Mouse (Mus musculus) limb, embryonic 12.5 days (tissue): ENCODE results near the gene Tfeb. TPM values are rescaled to one million over a fixed set of nuclear protein-coding genes. Genes with fewer than 3 reads are reported as not detected.

Experiments used
- ATAC-seq: fragments of 200-750 bp; cut with Nextera tagmentation; 2 replicates; pipeline ENCODE4 v1.8.0; 2017; ENCODE audit warnings: low read depth, moderate TSS enrichment; ENCODE audit not compliant: insufficient number of reproducible peaks, insufficient read depth, low FRiP score, low TSS enrichment
- H3K27ac ChIP-seq: fragments of 300-500 bp; sonication (generic); 2 replicates; pipeline ENCODE4 v1.5.1; 2016; ENCODE audit warnings: mild to moderate bottlenecking, moderate library complexity
- H3K27me3 ChIP-seq: fragments of 300-500 bp; sonication (generic); 2 replicates; pipeline ENCODE4 v1.6.1; 2016; ENCODE audit warnings: mild to moderate bottlenecking, moderate library complexity
- H3K36me3 ChIP-seq: fragments of 300-500 bp; sonication (generic); 2 replicates; pipeline ENCODE4 v1.6.1; 2016; ENCODE audit warnings: mild to moderate bottlenecking, moderate library complexity
- H3K4me1 ChIP-seq: fragments of 300-500 bp; sonication (generic); replicated peaks from 2 replicates; pipeline ENCODE4 v1.6.1; 2016
- H3K4me2 ChIP-seq: fragments of 300-500 bp; sonication (generic); 2 replicates; pipeline ENCODE4 v1.6.1; 2016; ENCODE audit warnings: mild to moderate bottlenecking, moderate library complexity
- H3K4me3 ChIP-seq: fragments of 300-500 bp; sonication (generic); replicated peaks from 2 replicates; pipeline ENCODE4 v1.5.1; 2016; ENCODE audit warnings: mild to moderate bottlenecking
- H3K9ac ChIP-seq: fragments of 300-500 bp; sonication (generic); replicated peaks from 2 replicates; pipeline ENCODE4 v1.6.1; 2016; ENCODE audit warnings: mild to moderate bottlenecking, moderate library complexity
- H3K9me3 ChIP-seq: fragments of 300-500 bp; sonication (generic); 2 replicates; pipeline ENCODE4 v1.6.1; 2016; ENCODE audit warnings: mild to moderate bottlenecking, moderate library complexity
- WGBS: fragments of 180-500 bp; shearing (Covaris S2); methylation state at CpG from one replicate; pipeline ENCODE4 v1.1.7; 2016; 5-methylcytosine and 5-hydroxymethylcytosine counted together
- polyA plus RNA-seq: library from polyadenylated mRNA; unstranded; fragments of >200 nt; fragmentation: Nextera tagmentation; extraction: Ambion mirVana; gene quantifications from 2 replicates; pipeline ENCODE4 v1.2.1, GENCODE M21; 2016

Tfeb gene
- polyA plus RNA-seq, 1 experiment from 2014 or later: 8.8 TPM

DNA sequence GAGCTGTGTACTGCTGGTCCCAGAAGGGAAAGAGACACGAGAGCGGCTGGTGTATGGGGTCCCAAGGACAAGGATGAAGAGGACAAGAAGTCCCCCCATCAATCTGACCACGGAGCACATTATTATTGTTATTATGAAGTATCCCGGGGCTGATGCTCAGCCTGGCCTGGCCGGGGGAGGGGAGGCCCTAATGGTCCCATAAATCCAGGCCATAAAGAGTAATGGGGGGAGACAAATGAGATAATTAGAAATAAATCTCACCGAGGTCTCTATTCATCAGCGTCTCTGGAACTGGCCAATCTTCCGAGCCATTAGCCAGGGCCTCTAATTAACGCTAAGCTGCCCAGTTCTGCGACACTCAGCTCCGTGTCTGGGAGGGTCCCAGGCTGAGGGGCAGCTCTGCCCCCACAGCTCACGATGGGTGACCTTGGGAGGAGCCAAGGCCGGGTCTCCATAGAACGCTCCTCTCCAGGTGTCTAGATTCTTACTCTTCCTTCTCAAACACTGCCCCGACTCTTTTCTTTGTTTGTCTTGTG is 74.5 kb downstream of the Tfeb start:
- Histone ChIP-seq H3K4me2 (no peak overlapping the region), H3K36me3 (peaks cover 23% of the 10 kb centered on the region), H3K27me3 (no peaks in the 10 kb centered on the region; the same call in 1 of the 2 replicates), H3K4me3 (no peak overlapping the region), H3K27ac (no peak overlapping the region), H3K9ac (no peak overlapping the region), H3K4me1 (peaks cover 53% of the 10 kb centered on the region), H3K9me3 (no peaks in the 10 kb centered on the region)
- ATAC-seq: no peak
- WGBS: 24% methylated on average over 15 of the region's 15 CpGs

DNA sequence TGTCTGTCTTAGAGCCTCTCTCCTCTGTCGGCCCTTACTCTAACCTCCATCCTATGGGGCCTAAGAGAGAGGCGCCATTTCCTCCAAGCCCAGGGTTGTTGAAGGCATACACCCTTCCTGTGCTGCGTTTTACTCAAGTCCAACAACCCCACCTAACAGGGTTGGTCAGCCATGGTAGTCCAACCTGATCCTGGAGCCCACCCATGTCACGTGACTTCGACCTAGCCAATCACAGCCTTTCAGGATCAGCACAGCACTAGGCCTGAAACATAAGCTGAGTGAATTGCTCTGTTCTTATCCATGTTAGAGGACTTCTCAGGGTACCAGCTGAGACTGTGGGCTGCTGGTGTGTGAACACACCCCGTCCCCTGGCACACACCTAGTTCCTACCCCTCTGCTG is 75.4 kb downstream of the Tfeb start:
- H3K4me3 ChIP-seq: no peak overlapping the region
- H3K27me3 ChIP-seq: no peaks in the 10 kb centered on the region; the same call in 1 of the 2 replicates
- ATAC-seq: no peak
- peaks cover 54% of the 10 kb centered on the region for H3K4me1 ChIP-seq
- H3K9ac ChIP-seq: no peak overlapping the region
- peaks cover 29% of the 10 kb centered on the region for H3K36me3 ChIP-seq
- 86% methylated on average over 6 of the region's 6 CpGs for WGBS
- H3K9me3 ChIP-seq: no peaks in the 10 kb centered on the region
- no peak overlapping the region for H3K27ac ChIP-seq
- H3K4me2 ChIP-seq: no peak overlapping the region

DNA sequence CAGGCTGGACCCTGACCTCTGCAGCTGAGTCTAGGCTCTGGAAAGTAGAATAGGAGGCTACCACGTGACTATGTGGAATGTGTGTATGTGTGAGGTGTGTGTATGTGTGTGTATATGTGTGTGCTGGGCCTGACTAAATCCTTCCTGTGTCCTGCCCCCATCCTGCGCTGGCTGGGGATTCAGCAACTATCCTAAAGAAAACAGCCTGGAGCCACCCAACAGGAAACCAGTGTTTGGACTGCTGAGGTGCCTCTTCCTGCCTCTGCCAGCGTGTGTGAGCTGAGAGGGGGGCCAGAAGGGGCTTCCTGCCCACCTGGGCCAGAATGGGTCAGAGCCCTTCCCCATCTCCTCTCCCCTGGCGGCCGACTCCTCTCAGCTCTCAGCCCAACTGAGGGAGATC is 76.8 kb downstream of the Tfeb start:
- ATAC-seq: no peak
- Histone ChIP-seq H3K27ac (peak overlapping the region; percentile 51), H3K4me1 (peaks cover 54% of the 10 kb centered on the region), H3K9me3 (no peaks in the 10 kb centered on the region), H3K9ac (no peak overlapping the region), H3K4me2 (no peak overlapping the region), H3K36me3 (peaks cover 43% of the 10 kb centered on the region), H3K27me3 (no peaks in the 10 kb centered on the region; the same call in 1 of the 2 replicates), H3K4me3 (no peak overlapping the region)
- WGBS: 37% methylated on average over 5 of the region's 5 CpGs

DNA sequence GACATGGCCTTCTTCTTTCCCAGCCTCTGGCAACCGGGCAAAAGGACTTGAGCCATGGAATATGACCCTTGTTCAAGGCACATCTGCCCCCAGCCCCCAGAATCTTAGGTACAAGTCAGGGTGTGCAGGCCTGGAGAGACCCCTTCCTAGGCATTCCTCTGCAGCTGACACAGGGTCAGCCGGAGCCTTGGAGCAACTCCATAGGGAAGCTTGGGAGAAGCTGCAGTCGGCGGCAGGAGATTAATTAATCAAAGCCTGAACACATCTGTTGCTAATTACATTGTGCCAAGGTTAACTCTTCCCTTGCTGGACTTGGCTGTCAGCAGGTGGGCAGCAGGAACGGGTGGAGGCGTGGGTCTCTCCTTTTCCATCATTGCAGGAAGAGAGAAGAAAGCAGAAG is 77.7 kb downstream of the Tfeb start:
- Histone ChIP-seq H3K27ac (peak overlapping the region; percentile 51), H3K9ac (no peak overlapping the region), H3K36me3 (peaks cover 52% of the 10 kb centered on the region), H3K4me2 (no peak overlapping the region), H3K27me3 (no peaks in the 10 kb centered on the region), H3K9me3 (no peaks in the 10 kb centered on the region), H3K4me3 (no peak overlapping the region), H3K4me1 (peaks cover 54% of the 10 kb centered on the region)
- no peak for ATAC-seq
- 7% methylated on average over 6 of the region's 6 CpGs for WGBS

DNA sequence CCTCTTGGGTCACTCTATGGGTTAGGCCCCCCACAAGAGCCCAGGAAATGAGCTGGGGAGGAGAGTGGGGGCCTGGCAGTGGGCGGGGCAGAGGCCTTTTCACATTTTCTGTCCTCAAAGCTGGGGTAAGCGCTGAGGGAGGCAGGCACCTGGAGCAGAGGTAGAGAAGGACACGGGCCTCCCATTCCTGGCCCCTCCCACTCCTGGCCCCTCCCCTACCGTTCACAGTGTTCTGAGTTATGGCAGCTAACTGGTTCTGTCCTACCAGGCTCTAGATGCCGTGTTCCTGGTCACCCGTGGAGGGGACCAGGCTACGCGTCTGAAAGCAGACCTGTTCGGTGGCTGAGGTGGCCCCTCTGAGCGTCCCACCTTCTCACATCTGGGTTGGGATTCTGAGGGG is 78.6 kb downstream of the Tfeb start:
- Histone ChIP-seq H3K4me2 (no peak overlapping the region), H3K27me3 (no peaks in the 10 kb centered on the region), H3K36me3 (peaks cover 62% of the 10 kb centered on the region), H3K4me1 (peaks cover 59% of the 10 kb centered on the region), H3K4me3 (no peak overlapping the region), H3K27ac (peak overlapping the region; percentile 54; the same call in 1 of the 2 replicates), H3K9me3 (no peaks in the 10 kb centered on the region), H3K9ac (no peak overlapping the region)
- ATAC-seq: no peak
- WGBS: 24% methylated on average over 10 of the region's 10 CpGs

DNA sequence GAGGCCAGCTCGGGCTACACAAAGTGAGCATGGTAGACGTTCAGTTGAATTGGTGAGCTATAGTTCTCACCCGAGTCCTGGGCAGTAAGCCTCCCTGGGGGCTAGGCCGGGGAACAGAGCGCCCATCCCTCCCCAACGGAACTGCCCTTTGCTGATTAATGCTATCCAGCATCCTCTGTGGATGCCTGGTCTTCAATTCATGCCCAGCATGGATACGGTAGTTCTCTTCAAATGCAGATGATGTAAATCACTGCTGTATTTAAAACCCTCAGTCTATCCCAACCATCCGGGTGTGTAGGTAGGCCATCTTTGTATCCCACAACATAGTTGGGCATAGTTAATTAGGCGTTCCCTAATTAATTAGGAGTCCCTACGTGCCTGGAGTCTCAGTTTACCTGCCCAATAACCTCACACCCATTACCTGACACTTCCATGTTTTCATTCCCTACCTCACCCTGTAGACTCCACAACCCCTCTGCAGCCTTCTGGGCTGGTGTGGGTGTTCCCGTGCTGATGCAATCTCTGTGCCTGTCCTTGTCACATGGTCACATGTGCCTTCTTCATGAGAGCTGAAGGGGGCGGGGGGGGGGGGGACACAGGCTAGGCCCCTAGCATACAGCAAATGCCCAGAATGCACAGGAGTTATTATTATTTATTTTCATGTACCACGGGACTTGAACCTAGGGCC is 81.4 kb downstream of the Tfeb start:
- ATAC-seq: no peak
- Histone ChIP-seq H3K27ac (no peak overlapping the region), H3K9ac (no peak overlapping the region), H3K4me2 (no peak overlapping the region), H3K9me3 (no peaks in the 10 kb centered on the region), H3K27me3 (no peaks in the 10 kb centered on the region), H3K36me3 (peaks cover 88% of the 10 kb centered on the region), H3K4me3 (no peak overlapping the region), H3K4me1 (peaks cover 63% of the 10 kb centered on the region)
- 86% methylated on average over 13 of the region's 13 CpGs for WGBS

DNA sequence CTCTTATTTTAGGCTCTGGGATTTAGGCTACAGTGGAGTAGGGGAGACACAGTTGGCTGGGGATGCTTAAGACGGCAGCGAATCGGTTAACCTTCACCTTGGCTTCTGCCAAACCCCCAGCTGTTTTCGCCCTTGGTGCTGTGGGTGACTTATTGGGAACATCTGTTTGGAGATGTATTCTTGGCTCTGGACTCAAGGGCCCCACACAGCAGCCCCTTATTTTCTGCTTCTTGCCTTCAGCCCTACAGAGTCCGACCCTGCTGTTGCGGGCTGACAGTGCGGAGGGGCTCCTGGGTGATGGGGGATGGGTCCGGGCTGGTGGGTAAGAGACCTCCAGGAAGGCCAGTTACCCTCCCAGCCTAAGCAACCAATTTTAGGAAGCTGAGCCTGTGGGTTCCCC is 84.5 kb downstream of the Tfeb start:
- Histone ChIP-seq H3K27ac (no peak overlapping the region), H3K9ac (0 out of 2 replicates have a peak overlapping the region, but pooled peaks have one; percentile 27), H3K4me1 (peaks cover 41% of the 10 kb centered on the region), H3K4me3 (no peak overlapping the region), H3K9me3 (no peaks in the 10 kb centered on the region), H3K27me3 (no peaks in the 10 kb centered on the region), H3K36me3 (peaks cover 89% of the 10 kb centered on the region), H3K4me2 (no peak overlapping the region)
- 49% methylated on average over 8 of the region's 8 CpGs for WGBS
- ATAC-seq: no peak

DNA sequence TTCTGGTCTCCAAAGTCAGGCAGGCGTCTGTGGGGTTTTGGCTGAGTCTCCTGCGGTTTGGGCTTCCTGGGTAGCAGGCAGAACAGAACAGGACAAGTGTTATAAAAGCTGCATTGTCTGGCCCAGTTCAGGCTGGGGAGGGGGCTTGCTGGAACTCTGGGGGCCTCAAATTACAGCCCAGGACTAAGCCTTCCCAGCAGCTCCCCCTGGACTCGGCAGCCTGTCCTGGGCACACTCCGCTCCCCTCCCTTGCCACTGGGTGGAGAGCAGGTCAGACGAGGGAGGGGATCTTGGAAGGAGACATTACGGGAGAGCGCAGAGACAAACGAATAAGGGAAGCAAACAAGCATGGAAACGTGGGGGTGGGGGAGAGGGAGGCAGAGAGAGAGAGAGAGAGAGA is 94.3 kb downstream of the Tfeb start:
- Histone ChIP-seq H3K36me3 (peaks cover 41% of the 10 kb centered on the region), H3K4me2 (peak overlapping the region; percentile 88), H3K9me3 (peaks cover 6% of the 10 kb centered on the region; the same call in 1 of the 2 replicates), H3K4me1 (peaks cover 51% of the 10 kb centered on the region), H3K4me3 (peak overlapping the region; percentile 87), H3K27me3 (peaks cover 26% of the 10 kb centered on the region), H3K9ac (peak overlapping the region; percentile 89), H3K27ac (peak overlapping the region; percentile 92)
- WGBS: 4% methylated on average over 9 of the region's 9 CpGs
- peak; percentile 44; the same call in 1 of the 2 replicates for ATAC-seq

DNA sequence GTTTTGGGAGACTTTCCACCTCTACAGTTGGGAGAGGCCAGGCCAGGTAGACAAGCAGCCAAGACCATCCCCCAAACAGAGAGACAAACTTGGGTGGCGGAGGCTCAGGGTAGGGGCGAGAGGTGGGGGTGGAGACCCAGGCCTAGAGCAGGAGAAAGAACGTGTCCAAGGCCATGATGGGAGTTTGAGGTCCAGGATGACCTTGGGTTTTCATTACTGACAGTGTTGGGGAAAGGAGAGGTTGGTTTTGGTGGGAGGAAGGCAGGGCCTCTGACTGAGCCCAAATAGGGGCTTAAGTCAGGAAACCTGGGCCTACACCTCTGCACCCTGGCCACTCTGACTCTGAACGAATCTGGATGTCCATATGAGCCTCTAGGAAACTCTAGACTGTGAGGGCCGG is 94.9 kb downstream of the Tfeb start:
- peaks cover 51% of the 10 kb centered on the region for H3K4me1 ChIP-seq
- H3K4me2 ChIP-seq: peak overlapping the region; percentile 88
- H3K36me3 ChIP-seq: peaks cover 39% of the 10 kb centered on the region
- peak overlapping the region; percentile 92 for H3K27ac ChIP-seq
- peak overlapping the region; percentile 87 for H3K4me3 ChIP-seq
- peak overlapping the region; percentile 89 for H3K9ac ChIP-seq
- peaks cover 5% of the 10 kb centered on the region; the same call in 1 of the 2 replicates for H3K9me3 ChIP-seq
- ATAC-seq: no peak
- H3K27me3 ChIP-seq: peaks cover 26% of the 10 kb centered on the region
- WGBS: 33% methylated on average over 5 of the region's 5 CpGs

DNA sequence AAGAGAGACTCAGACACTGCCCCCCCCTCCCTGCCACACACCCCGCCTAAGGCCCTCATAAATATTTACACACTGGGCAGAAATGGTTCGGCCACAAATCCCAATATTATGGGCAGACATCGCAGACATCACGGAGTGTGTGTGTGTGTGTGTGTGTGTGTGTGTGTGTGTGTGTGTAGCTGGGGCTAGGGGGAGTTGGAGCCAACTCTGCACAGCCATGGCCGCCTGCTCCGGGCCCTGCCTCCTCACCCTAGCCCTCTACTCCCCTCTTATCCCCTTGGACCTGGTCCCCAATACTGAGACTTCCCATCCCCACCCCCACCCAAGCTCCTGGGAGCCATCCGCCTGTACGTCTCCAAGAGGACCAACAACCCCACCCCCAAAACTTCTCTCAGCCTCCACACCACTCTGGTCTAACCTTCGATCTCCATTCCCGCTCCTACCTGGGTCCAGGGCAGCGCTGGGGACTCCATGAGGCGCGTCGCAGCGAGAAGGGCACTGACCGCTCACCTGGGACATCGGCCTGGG is 95.7 kb downstream of the Tfeb start:
- ATAC-seq: peak; percentile 71; the same call in 1 of the 2 replicates
- H3K27me3 ChIP-seq: peaks cover 26% of the 10 kb centered on the region
- no peaks in the 10 kb centered on the region for H3K9me3 ChIP-seq
- H3K27ac ChIP-seq: peak overlapping the region; percentile 92
- peak overlapping the region; percentile 89 for H3K9ac ChIP-seq
- H3K4me3 ChIP-seq: peak overlapping the region; percentile 87
- H3K4me1 ChIP-seq: peaks cover 55% of the 10 kb centered on the region
- peaks cover 31% of the 10 kb centered on the region for H3K36me3 ChIP-seq
- peak overlapping the region; percentile 88 for H3K4me2 ChIP-seq
- WGBS: 2% methylated on average over 17 of the region's 17 CpGs

DNA sequence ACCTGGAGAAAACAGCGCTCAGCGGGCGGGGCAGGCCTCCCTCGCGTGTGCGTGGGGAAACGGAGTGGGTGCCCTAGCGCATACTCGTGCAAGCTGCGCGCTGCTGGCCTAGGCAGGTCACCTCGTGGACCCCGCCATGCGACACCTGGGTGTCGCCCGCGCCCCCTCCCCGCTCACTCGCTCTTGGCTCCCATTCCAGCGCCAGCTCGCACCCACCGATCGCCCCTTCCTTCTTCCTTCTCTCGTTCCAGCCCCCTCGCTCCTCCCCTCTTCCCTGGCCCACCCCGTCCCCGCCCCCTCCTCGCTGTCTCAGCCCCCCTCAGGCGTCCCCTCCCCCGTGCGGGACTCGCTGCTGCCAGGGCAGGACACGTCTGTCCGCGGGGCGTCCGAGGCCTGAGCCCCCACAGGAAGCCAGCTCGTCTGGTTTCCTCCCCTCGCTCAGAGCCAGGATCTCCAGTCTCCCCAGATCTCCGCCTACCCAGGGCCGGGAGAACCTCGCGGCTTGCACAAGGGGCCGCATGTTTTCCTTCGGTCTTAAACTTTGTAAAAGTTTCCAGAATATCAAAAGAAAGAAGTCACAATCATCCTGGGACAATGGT is 96.3 kb downstream of the Tfeb start:
- peak overlapping the region; percentile 89 for H3K9ac ChIP-seq
- WGBS: under 1% methylated on average over 41 of the region's 45 CpGs
- peak overlapping the region; percentile 92 for H3K27ac ChIP-seq
- peaks cover 59% of the 10 kb centered on the region for H3K4me1 ChIP-seq
- peaks cover 25% of the 10 kb centered on the region for H3K36me3 ChIP-seq
- peak; percentile 60 for ATAC-seq
- peaks cover 26% of the 10 kb centered on the region for H3K27me3 ChIP-seq
- H3K4me2 ChIP-seq: peak overlapping the region; percentile 88
- H3K4me3 ChIP-seq: peak overlapping the region; percentile 87
- no peaks in the 10 kb centered on the region for H3K9me3 ChIP-seq
